Mouse (Mus musculus): ENCODE data around the gene Pigu.

DNA sequence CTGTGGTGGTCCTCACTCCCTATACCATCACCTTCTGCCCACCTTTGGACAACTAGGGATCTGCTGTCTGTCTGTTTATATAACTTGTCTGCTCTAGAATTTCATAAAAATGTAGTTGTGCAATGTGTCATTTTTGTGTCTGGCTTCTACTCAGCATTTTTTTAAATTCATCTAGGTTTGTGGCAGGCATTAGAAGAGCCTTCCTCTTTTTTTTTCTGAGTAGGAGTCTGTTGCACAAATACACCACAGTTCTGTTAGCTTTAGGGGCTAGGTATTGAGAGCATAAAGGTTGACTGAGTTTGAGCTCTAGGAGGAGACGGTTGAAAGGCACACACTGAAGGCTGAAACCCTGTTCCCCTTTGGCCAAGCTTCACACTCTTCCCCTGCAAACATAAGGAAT is 16.1 kb upstream of the Pigu start:
- TF ChIP-seq CTCF (IDR thresholded peaks at IDR 0.05 in 2 of 3, conservative IDR thresholded peaks at IDR 0.05 in 1 of 3; ENCODE audit: control insufficient read depth in 1 of 3, insufficient read depth in 1 of 3, low read depth in 2 of 3, low read length in 3 of 3, poor library complexity in 1 of 3, severe bottlenecking in 1 of 3) = no peak
- TF ChIP-seq MAFK (IDR thresholded peaks at IDR 0.05; ENCODE audit: borderline replicate concordance, low read depth, low read length) = no peak
- no peak for TF ChIP-seq ZMIZ1 (IDR thresholded peaks at IDR 0.05; ENCODE audit: low read depth, low read length)
- no peak for TF ChIP-seq HCFC1 (IDR thresholded peaks at IDR 0.05; ENCODE audit: low read depth, low read length)
- TF ChIP-seq ZKSCAN1 (IDR thresholded peaks at IDR 0.05; ENCODE audit: low read depth, low read length) = no peak
- no peak for TF ChIP-seq MYC (IDR thresholded peaks at IDR 0.05; ENCODE audit: low read depth, low read length)
- TF ChIP-seq E2F4 (IDR thresholded peaks at IDR 0.05; ENCODE audit: borderline replicate concordance, low read depth, low read length) = no peak
- no peak for TF ChIP-seq USF1 (IDR thresholded peaks at IDR 0.05; ENCODE audit: low read depth, low read length)
- TF ChIP-seq GATA1 (IDR thresholded peaks at IDR 0.05; ENCODE audit: low read depth, low read length) = no peak
- TF ChIP-seq EP300 (IDR thresholded peaks at IDR 0.05; ENCODE audit: low read depth in 1 of 2, low read length in 2 of 2) = no peak
- TF ChIP-seq JUND (IDR thresholded peaks at IDR 0.05; ENCODE audit: low read depth, low read length) = no peak
- no peak for TF ChIP-seq ZC3H11A (IDR thresholded peaks at IDR 0.05; ENCODE audit: low read depth, low read length)

All from MEL (cell line).